ENCODE assay signal across 11 mouse cellular contexts in genomic region chr1:131971771-131972497, GRCm38 (mm10). TPM values are rescaled to one million over a fixed set of nuclear protein-coding genes. Genes with fewer than 3 reads are reported as not detected.
DNase-seq lines count a peak whose midpoint lies in the region; ATAC-seq and TF ChIP-seq lines count a peak whose summit lies in the region.
"Had no signal": no experiment of that assay in that cellular context is flagged by ENCODE, and none has a peak within 500 bp of the region (broad histone marks: within the 10 kb centered on the region; RNA-seq: fewer than 3 reads in every experiment).

No protein-coding gene starts in this region.

- no peak overlapping the region for H3K4me2 ChIP-seq in intestine, embryonic 14.5 days (ENCODE audit: low read length)
- no peak overlapping the region for H3K4me2 ChIP-seq in intestine, postnatal 0 days (replicated peaks; ENCODE audit: low read depth)
- peak overlapping the region; percentile 40 for H3K4me2 ChIP-seq in midbrain, embryonic 13.5 days (replicated peaks)

- peaks cover 27% of the 10 kb centered on the region for H3K4me1 ChIP-seq in intestine, embryonic 14.5 days (replicated peaks; ENCODE audit: control insufficient read depth, insufficient read depth, low read length)
- H3K4me1 ChIP-seq in intestine, postnatal 0 days (replicated peaks; ENCODE audit: control insufficient read depth, insufficient read depth, low read length): no peaks in the 10 kb centered on the region
- peaks cover 93% of the 10 kb centered on the region for H3K4me1 ChIP-seq in midbrain, embryonic 13.5 days (replicated peaks)

- H3K4me3 ChIP-seq in intestine, embryonic 14.5 days (ENCODE audit: low read depth, low read length): no peak overlapping the region
- no peak overlapping the region for H3K4me3 ChIP-seq in intestine, postnatal 0 days (ENCODE audit: low read depth, low read length)
- H3K4me3 ChIP-seq in midbrain, embryonic 13.5 days (replicated peaks): no peak overlapping the region

- 28% methylated on average over 15 of the region's 15 CpGs for WGBS in intestine, embryonic 14.5 days
- WGBS in intestine, postnatal 0 days: 44% methylated on average over 15 of the region's 15 CpGs
- 4% methylated on average over 15 of the region's 15 CpGs for WGBS in midbrain, embryonic 13.5 days

- DNase-seq in intestine, embryonic 14.5 days (ENCODE audit: low spot score): no peak
- DNase-seq in embryo, embryonic 10 days (ENCODE audit: low spot score): peak; percentile 84
- DNase-seq in kidney, postnatal 14 days: peak; percentile 39
- DNase-seq in gastrocnemius, adult 8-10 months (ENCODE audit: low spot score in 2 of 2): no peak
- DNase-seq: heart, adult 18-20 months; layer of hippocampus, postnatal 36 days had no signal

- ATAC-seq in intestine, embryonic 14.5 days (replicated peaks; ENCODE audit: low FRiP score, low TSS enrichment, low read depth): peak; percentile 4; the same call in 1 of the 2 replicates
- ATAC-seq in intestine, postnatal 0 days: no peak
- peak; percentile 66 for ATAC-seq in midbrain, embryonic 13.5 days
- ATAC-seq in granulocyte monocyte progenitor cell, adult 5-6 weeks (replicated peaks; ENCODE audit: poor library complexity, severe bottlenecking): no peak
- no peak for ATAC-seq in frontal cortex, adult (ENCODE audit: low TSS enrichment)

- TF ChIP-seq CTCF in intestine, postnatal 0 days (IDR thresholded peaks at IDR 0.05; ENCODE audit: low read depth): no peak

- H3K27me3 ChIP-seq in intestine, embryonic 14.5 days (replicated peaks; ENCODE audit: control insufficient read depth, insufficient read depth, low read length): 0 out of 2 replicates have a peak, but pooled peaks cover 2% of the 10 kb centered on the region
- no peaks in the 10 kb centered on the region for H3K27me3 ChIP-seq in intestine, postnatal 0 days (replicated peaks; ENCODE audit: control insufficient read depth, insufficient read depth, low read length)
- no peaks in the 10 kb centered on the region for H3K27me3 ChIP-seq in midbrain, embryonic 13.5 days

- H3K27ac ChIP-seq in intestine, embryonic 14.5 days (ENCODE audit: low read depth): no peak overlapping the region
- H3K27ac ChIP-seq in intestine, postnatal 0 days (ENCODE audit: low read depth, low read length): no peak overlapping the region
- H3K27ac ChIP-seq in midbrain, embryonic 13.5 days: peak overlapping the region; percentile 92

- no peaks in the 10 kb centered on the region for H3K36me3 ChIP-seq in intestine, embryonic 14.5 days (ENCODE audit: control insufficient read depth, insufficient read depth, low read length)
- H3K36me3 ChIP-seq in intestine, postnatal 0 days (ENCODE audit: control insufficient read depth, insufficient read depth): no peaks in the 10 kb centered on the region
- H3K36me3 ChIP-seq in midbrain, embryonic 13.5 days: no peaks in the 10 kb centered on the region

- no peak overlapping the region for H3K9ac ChIP-seq in intestine, embryonic 14.5 days (ENCODE audit: low read length)
- H3K9ac ChIP-seq in intestine, postnatal 0 days (ENCODE audit: low read depth, low read length): no peak overlapping the region
- no peak overlapping the region; the same call in 1 of the 2 replicates for H3K9ac ChIP-seq in midbrain, embryonic 13.5 days (replicated peaks)

- H3K9me3 ChIP-seq in intestine, embryonic 14.5 days (ENCODE audit: control insufficient read depth, low read length): no peaks in the 10 kb centered on the region
- no peaks in the 10 kb centered on the region for H3K9me3 ChIP-seq in intestine, postnatal 0 days (ENCODE audit: control insufficient read depth)
- H3K9me3 ChIP-seq in midbrain, embryonic 13.5 days: no peaks in the 10 kb centered on the region

RNA-seq across cellular contexts. Expression of gene Slc45a3, which starts 9.2 kb away (rescaled TPM):
- 2.1 and 2.4 TPM in 2 replicates for polyA plus RNA-seq in intestine, embryonic 14.5 days (2014; fragmentation: Nextera tagmentation; extraction: Ambion mirVana)
- 2.5 and 2.7 TPM in 2 replicates for polyA plus RNA-seq in intestine, postnatal 0 days (2015; fragmentation: Nextera tagmentation; extraction: Ambion mirVana)
- 9.5 and 12.9 TPM in 2 replicates for polyA plus RNA-seq in midbrain, embryonic 13.5 days (2015; fragmentation: Nextera tagmentation; extraction: Ambion mirVana)
- 1 to 10 TPM; 1.2 to 1.4 (median 1.3) TPM for total RNA-seq in gastrocnemius, adult 8-10 months (2022)
- total RNA-seq in granulocyte monocyte progenitor cell, adult 5-6 weeks (2014; fragmentation: Nextera tagmentation): 1.1 and 4.0 TPM in 2 replicates
- 0.65 and 0.82 TPM in 2 replicates for total RNA-seq in granulocyte monocyte progenitor cell, adult 5-6 weeks (2017)
- total RNA-seq: neutrophil, adult 5-6 weeks had no signal

RNA-seq across cellular contexts. Expression of gene Elk4, which starts 35.5 kb away (rescaled TPM):
- 26.3 and 31.0 TPM in 2 replicates for polyA plus RNA-seq in intestine, embryonic 14.5 days (2014; fragmentation: Nextera tagmentation; extraction: Ambion mirVana)
- polyA plus RNA-seq in intestine, postnatal 0 days (2015; fragmentation: Nextera tagmentation; extraction: Ambion mirVana): 16.4 and 19.6 TPM in 2 replicates
- 10.9 and 12.6 TPM in 2 replicates for polyA plus RNA-seq in midbrain, embryonic 13.5 days (2015; fragmentation: Nextera tagmentation; extraction: Ambion mirVana)
- 10 to 100 TPM; 80.0 to 96.0 (median 85.7) TPM for total RNA-seq in gastrocnemius, adult 8-10 months (2022)
- total RNA-seq in granulocyte monocyte progenitor cell, adult 5-6 weeks (2014; fragmentation: Nextera tagmentation): 83.3 and 104 TPM in 2 replicates
- 51.9 and 63.8 TPM in 2 replicates for total RNA-seq in granulocyte monocyte progenitor cell, adult 5-6 weeks (2017)

Comparison
In these comparisons a context has a peak if more than half of its experiments do, and no peak if none do; other contexts are left out.
1. ATAC-seq: peak in intestine, embryonic 14.5 days (single experiment) and midbrain, embryonic 13.5 days (single experiment); none in intestine, postnatal 0 days (single experiment), granulocyte monocyte progenitor cell, adult 5-6 weeks (single experiment) and frontal cortex, adult (single experiment).
2. DNase-seq: peak in embryo, embryonic 10 days (single experiment) and kidney, postnatal 14 days (single experiment); none in intestine, embryonic 14.5 days (single experiment) and gastrocnemius, adult 8-10 months (0 of 2).